Mouse (Mus musculus): ENCODE data around the gene Tcam1. TPM values are rescaled to one million over a fixed set of nuclear protein-coding genes. Genes with fewer than 3 reads are reported as not detected.

Tcam1 gene
- polyA plus RNA-seq, 1 experiment from 2014 or later = 0.10 TPM

GRCm38 (mm10) chr11:106274971-106275411 lies 1.5 kb upstream of the Tcam1 start:
- WGBS = 90% methylated on average over 7 of the region's 7 CpGs
- no peaks in the 10 kb centered on the region for H3K9me3 ChIP-seq
- no peak overlapping the region for H3K27ac ChIP-seq
- H3K9ac ChIP-seq = no peak overlapping the region
- H3K4me2 ChIP-seq (replicated peaks) = no peak overlapping the region
- no peak overlapping the region for H3K4me3 ChIP-seq
- H3K4me1 ChIP-seq = peaks cover 18% of the 10 kb centered on the region
- H3K27me3 ChIP-seq (replicated peaks) = 0 out of 2 replicates have a peak, but pooled peaks cover 2% of the 10 kb centered on the region
- no peak for ATAC-seq (ENCODE audit: low FRiP score, low read depth)
- H3K36me3 ChIP-seq = no peaks in the 10 kb centered on the region

GRCm38 (mm10) chr11:106282452-106282851 lies 6.0 kb downstream of the Tcam1 start:
- H3K4me3 ChIP-seq = no peak overlapping the region
- H3K9ac ChIP-seq = no peak overlapping the region
- ATAC-seq (ENCODE audit: low FRiP score, low read depth) = no peak
- H3K36me3 ChIP-seq = no peaks in the 10 kb centered on the region
- H3K4me1 ChIP-seq = no peaks in the 10 kb centered on the region
- 0 out of 2 replicates have a peak, but pooled peaks cover 2% of the 10 kb centered on the region for H3K27me3 ChIP-seq (replicated peaks)
- H3K4me2 ChIP-seq (replicated peaks) = no peak overlapping the region
- H3K9me3 ChIP-seq = no peaks in the 10 kb centered on the region
- H3K27ac ChIP-seq = no peak overlapping the region
- WGBS = 83% methylated on average over 6 of the region's 6 CpGs

GRCm38 (mm10) chr11:106283371-106283770 lies 6.9 kb downstream of the Tcam1 start:
- Histone ChIP-seq H3K9me3 (no peaks in the 10 kb centered on the region), H3K36me3 (no peaks in the 10 kb centered on the region), H3K4me3 (no peak overlapping the region), H3K4me1 (no peaks in the 10 kb centered on the region), H3K9ac (no peak overlapping the region), H3K4me2 (replicated peaks) (no peak overlapping the region), H3K27me3 (replicated peaks) (no peaks in the 10 kb centered on the region), H3K27ac (no peak overlapping the region)
- 84% methylated on average over 4 of the region's 4 CpGs for WGBS
- ATAC-seq (ENCODE audit: low FRiP score, low read depth) = no peak

DNA sequence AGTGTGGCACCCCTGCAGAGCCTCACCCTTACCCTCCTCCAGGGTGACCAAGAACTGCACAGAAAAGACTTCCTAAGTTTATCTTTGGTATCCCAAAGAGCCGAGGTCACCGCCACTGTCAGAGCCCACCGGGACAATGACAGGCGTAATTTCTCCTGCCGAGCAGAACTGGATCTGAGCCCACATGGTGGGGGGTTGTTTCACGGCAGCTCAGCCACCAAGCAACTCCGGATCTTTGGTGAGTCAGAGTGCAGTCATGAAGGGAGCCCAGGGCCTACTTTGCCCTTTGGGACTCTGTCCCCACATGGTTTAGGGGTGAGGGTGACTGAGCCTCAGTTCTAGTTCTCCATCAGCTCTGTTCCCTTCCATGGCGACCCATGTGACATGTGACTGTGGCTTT lies 7.7 kb downstream of the Tcam1 start:
- Histone ChIP-seq H3K27me3 (replicated peaks) (no peaks in the 10 kb centered on the region), H3K9me3 (no peaks in the 10 kb centered on the region), H3K9ac (no peak overlapping the region), H3K4me3 (no peak overlapping the region), H3K4me1 (no peaks in the 10 kb centered on the region), H3K27ac (no peak overlapping the region), H3K4me2 (replicated peaks) (no peak overlapping the region), H3K36me3 (no peaks in the 10 kb centered on the region)
- ATAC-seq (ENCODE audit: low FRiP score, low read depth) = no peak
- 64% methylated on average over 8 of the region's 8 CpGs for WGBS

GRCm38 (mm10) chr11:106286206-106286605 lies 9.7 kb downstream of the Tcam1 start:
- Histone ChIP-seq H3K27me3 (replicated peaks) (no peaks in the 10 kb centered on the region), H3K9me3 (no peaks in the 10 kb centered on the region), H3K4me3 (no peak overlapping the region), H3K4me1 (no peaks in the 10 kb centered on the region), H3K4me2 (replicated peaks) (no peak overlapping the region), H3K9ac (no peak overlapping the region), H3K27ac (no peak overlapping the region), H3K36me3 (no peaks in the 10 kb centered on the region)
- WGBS = 93% methylated on average over 7 of the region's 7 CpGs
- ATAC-seq (ENCODE audit: low FRiP score, low read depth) = no peak

GRCm38 (mm10) chr11:106286987-106287386 lies 10.5 kb downstream of the Tcam1 start:
- no peaks in the 10 kb centered on the region for H3K27me3 ChIP-seq (replicated peaks)
- no peak for ATAC-seq (ENCODE audit: low FRiP score, low read depth)
- H3K4me1 ChIP-seq = no peaks in the 10 kb centered on the region
- H3K4me2 ChIP-seq (replicated peaks) = no peak overlapping the region
- no peaks in the 10 kb centered on the region for H3K36me3 ChIP-seq
- H3K27ac ChIP-seq = no peak overlapping the region
- 75% methylated on average over 11 of the region's 11 CpGs for WGBS
- no peaks in the 10 kb centered on the region for H3K9me3 ChIP-seq
- no peak overlapping the region for H3K9ac ChIP-seq
- no peak overlapping the region for H3K4me3 ChIP-seq

DNA sequence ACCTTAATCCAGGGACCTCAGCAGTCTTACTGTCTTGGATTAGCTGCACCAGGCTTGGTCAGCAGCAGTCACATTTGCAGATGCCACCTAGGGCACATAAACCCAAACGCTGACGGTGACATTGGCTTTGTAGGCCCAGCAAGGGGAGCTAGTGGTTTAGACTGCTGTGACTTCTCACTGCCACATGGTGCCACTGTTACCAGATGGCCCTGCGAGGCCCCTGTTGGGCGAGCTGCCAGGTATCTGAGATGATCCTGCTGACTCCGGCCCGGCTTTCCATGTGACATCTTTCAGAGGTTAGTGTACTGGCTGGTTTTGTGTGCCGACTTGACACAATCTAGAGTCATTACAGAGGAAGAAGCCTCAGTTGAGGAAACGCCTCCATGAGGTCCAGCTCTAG lies 12.9 kb downstream of the Tcam1 start:
- Histone ChIP-seq H3K4me1 (no peaks in the 10 kb centered on the region), H3K27ac (no peak overlapping the region), H3K4me3 (no peak overlapping the region), H3K27me3 (replicated peaks) (no peaks in the 10 kb centered on the region), H3K9ac (no peak overlapping the region), H3K9me3 (no peaks in the 10 kb centered on the region), H3K4me2 (replicated peaks) (no peak overlapping the region), H3K36me3 (no peaks in the 10 kb centered on the region)
- 78% methylated on average over 8 of the region's 8 CpGs for WGBS
- ATAC-seq (ENCODE audit: low FRiP score, low read depth) = no peak

- H3K4me3 ChIP-seq = no peak overlapping the region
- H3K27me3 ChIP-seq (replicated peaks) = no peaks in the 10 kb centered on the region
- H3K9me3 ChIP-seq = no peaks in the 10 kb centered on the region
- H3K4me1 ChIP-seq = no peaks in the 10 kb centered on the region
- ATAC-seq (ENCODE audit: low FRiP score, low read depth) = no peak
- 89% methylated on average over 5 of the region's 5 CpGs for WGBS
- no peaks in the 10 kb centered on the region for H3K36me3 ChIP-seq
- H3K9ac ChIP-seq = no peak overlapping the region
- no peak overlapping the region for H3K27ac ChIP-seq
- H3K4me2 ChIP-seq (replicated peaks) = no peak overlapping the region
Observed at GRCm38 (mm10) chr11:106290376-106290775, 13.9 kb downstream of the Tcam1 start.

GRCm38 (mm10) chr11:106291861-106292260 lies 15.4 kb downstream of the Tcam1 start:
- WGBS = 90% methylated on average over 2 of the region's 2 CpGs
- H3K4me1 ChIP-seq = no peaks in the 10 kb centered on the region

GRCm38 (mm10) chr11:106301765-106302164 lies 25.3 kb downstream of the Tcam1 start, which contains the start of gene Gh:
Gene Gh, minus strand, starts transcription at chr11:106301865.
- no peak for ATAC-seq (ENCODE audit: low FRiP score, low read depth)
- H3K4me1 ChIP-seq = no peaks in the 10 kb centered on the region
- 76% methylated on average over 9 of the region's 9 CpGs for WGBS
- no peak within 1 kb of the TSS for H3K4me3 ChIP-seq
- H3K9me3 ChIP-seq = no peaks in the 10 kb centered on the region
- no peaks in the 10 kb centered on the region for H3K36me3 ChIP-seq
- H3K27ac ChIP-seq = no peak within 1 kb of the TSS
- no peaks in the 10 kb centered on the region for H3K27me3 ChIP-seq (replicated peaks)
- no peak within 1 kb of the TSS for H3K9ac ChIP-seq
- no peak within 1 kb of the TSS for H3K4me2 ChIP-seq (replicated peaks)

More at GRCm38 (mm10) chr11:106291861-106292260, 15.4 kb downstream of the Tcam1 start:
- Histone ChIP-seq H3K4me2 (replicated peaks) (no peak overlapping the region), H3K4me3 (no peak overlapping the region), H3K36me3 (no peaks in the 10 kb centered on the region), H3K9ac (no peak overlapping the region), H3K27me3 (replicated peaks) (no peaks in the 10 kb centered on the region), H3K27ac (no peak overlapping the region), H3K9me3 (no peaks in the 10 kb centered on the region)
- ATAC-seq (ENCODE audit: low FRiP score, low read depth) = no peak

GRCm38 (mm10) chr11:106302634-106303033 lies 26.2 kb downstream of the Tcam1 start:
- ATAC-seq (ENCODE audit: low FRiP score, low read depth) = no peak
- no peaks in the 10 kb centered on the region for H3K9me3 ChIP-seq
- WGBS = 22% methylated on average over 2 of the region's 2 CpGs
- no peak overlapping the region for H3K9ac ChIP-seq
- H3K4me3 ChIP-seq = no peak overlapping the region
- no peak overlapping the region for H3K4me2 ChIP-seq (replicated peaks)
- H3K36me3 ChIP-seq = no peaks in the 10 kb centered on the region
- no peak overlapping the region for H3K27ac ChIP-seq
- no peaks in the 10 kb centered on the region for H3K27me3 ChIP-seq (replicated peaks)
- no peaks in the 10 kb centered on the region for H3K4me1 ChIP-seq

DNA sequence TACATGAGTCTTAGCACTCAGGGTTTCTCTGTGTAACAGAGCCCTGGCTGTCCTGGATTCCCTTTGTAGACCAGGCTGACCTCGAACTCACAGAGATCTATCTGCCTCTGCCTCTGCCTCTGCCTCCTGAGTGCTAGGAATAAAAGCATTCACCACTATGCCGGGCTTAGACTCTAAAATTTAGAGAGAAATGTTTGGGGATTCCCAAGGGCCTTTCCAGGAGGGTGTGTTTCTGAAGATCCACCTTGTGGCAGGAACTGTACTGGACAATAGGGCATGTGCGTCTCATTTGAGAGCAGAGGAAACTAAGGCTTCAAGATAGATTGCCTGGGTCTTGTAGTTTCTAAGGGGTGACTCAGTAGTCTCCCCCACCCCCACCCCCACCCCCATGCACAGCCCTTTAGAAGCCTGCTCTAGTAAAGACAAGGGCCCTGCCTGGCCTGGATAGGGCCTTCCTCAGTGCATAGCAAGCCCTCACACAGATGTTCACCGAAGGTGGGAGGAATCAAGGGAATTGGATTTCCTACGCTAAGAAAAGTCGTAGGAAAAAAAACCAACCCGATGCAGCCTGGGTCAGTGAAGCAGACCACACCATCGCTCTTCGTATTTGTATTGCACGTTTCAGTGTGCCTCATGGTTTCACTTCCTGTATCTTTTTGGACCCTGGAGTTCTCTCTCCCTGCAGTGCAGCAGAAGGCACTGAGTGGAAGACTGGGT lies 29.0 kb downstream of the Tcam1 start:
- Histone ChIP-seq H3K4me2 (replicated peaks) (no peak overlapping the region), H3K4me3 (no peak overlapping the region), H3K9ac (no peak overlapping the region), H3K27ac (no peak overlapping the region), H3K9me3 (no peaks in the 10 kb centered on the region), H3K4me1 (no peaks in the 10 kb centered on the region), H3K27me3 (replicated peaks) (no peaks in the 10 kb centered on the region), H3K36me3 (no peaks in the 10 kb centered on the region)
- 86% methylated on average over 10 of the region's 10 CpGs for WGBS
- ATAC-seq (ENCODE audit: low FRiP score, low read depth) = no peak

- no peak overlapping the region for H3K4me2 ChIP-seq (replicated peaks)
- H3K27me3 ChIP-seq (replicated peaks) = no peaks in the 10 kb centered on the region
- no peak overlapping the region for H3K9ac ChIP-seq
- no peak overlapping the region for H3K27ac ChIP-seq
- no peak overlapping the region for H3K4me3 ChIP-seq
- no peaks in the 10 kb centered on the region for H3K9me3 ChIP-seq
- 88% methylated on average over 3 of the region's 3 CpGs for WGBS
- no peak for ATAC-seq (ENCODE audit: low FRiP score, low read depth)
- no peaks in the 10 kb centered on the region for H3K4me1 ChIP-seq
- H3K36me3 ChIP-seq = no peaks in the 10 kb centered on the region
Observed at GRCm38 (mm10) chr11:106306065-106306385, 29.6 kb downstream of the Tcam1 start.

Measured in neural tube, embryonic 12.5 days (tissue).